Mouse (Mus musculus) cerebellum, adult 9-10 months (tissue): ENCODE results near the gene Pcdh15.

ENCODE experiments used
- DNase-seq: peaks from one replicate; pipeline ENCODE4 v3.0.0; 2022

Pcdh15 gene

GRCm38 (mm10) chr10:74626596-74626995 lies 1527.5 kb downstream of the Pcdh15 start:
- no peak for DNase-seq

GRCm38 (mm10) chr10:74631314-74631713 lies 1532.2 kb downstream of the Pcdh15 start:
- no peak for DNase-seq

GRCm38 (mm10) chr10:74637040-74637439 lies 1537.9 kb downstream of the Pcdh15 start:
- DNase-seq = no peak

GRCm38 (mm10) chr10:74642125-74642524 lies 1543.0 kb downstream of the Pcdh15 start:
- DNase-seq = no peak

GRCm38 (mm10) chr10:74663171-74663570 lies 1564.0 kb downstream of the Pcdh15 start:
- no peak for DNase-seq

- DNase-seq = no peak
Measured at GRCm38 (mm10) chr10:74680016-74680491, 1580.9 kb downstream of the Pcdh15 start.

- no peak for DNase-seq
Measured at GRCm38 (mm10) chr10:74680559-74680958, 1581.4 kb downstream of the Pcdh15 start.
